9 mouse cellular contexts compared by ENCODE assay signal in the genomic region with DNA sequence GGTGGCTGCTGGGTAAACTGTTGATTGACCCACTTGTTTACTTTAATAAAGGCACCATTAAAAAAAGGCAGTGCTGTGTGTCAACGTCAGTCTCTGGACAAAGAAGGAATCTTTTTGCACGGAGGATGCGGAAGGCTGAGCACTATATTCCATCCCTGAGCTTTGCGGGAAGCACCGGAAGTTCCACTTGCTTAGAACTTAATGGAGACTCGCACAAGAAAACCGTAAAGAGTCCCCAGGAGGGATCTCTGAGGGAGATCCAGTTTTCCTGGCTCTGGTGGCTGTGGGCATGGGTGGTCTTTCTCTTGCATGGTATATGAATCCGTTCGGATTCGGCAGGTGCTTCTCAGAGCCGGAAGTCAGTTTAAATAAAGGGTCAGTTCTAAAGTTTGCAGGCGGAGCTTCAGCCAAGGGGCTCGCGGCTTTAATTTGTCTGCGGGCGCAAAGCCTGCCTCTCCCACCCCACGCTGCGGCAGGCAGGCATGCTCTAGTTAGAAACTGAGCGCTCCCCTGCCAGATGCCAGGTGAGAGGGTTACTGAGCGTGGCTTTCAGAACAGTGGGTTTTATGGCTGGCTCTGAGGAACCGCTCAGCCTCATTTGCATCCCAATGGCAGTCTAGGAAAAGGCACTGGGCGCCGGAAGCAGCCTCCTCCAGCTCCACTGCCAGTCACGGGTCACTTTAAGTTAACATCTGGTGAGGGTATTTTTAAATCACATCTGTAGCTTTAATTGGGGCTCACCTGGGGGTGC.
DNase-seq lines count a peak whose midpoint lies in the region; ATAC-seq and TF ChIP-seq lines count a peak whose summit lies in the region.
"Had no signal": no experiment of that assay in that cellular context is flagged by ENCODE, and none has a peak within 500 bp of the region (broad histone marks: within the 10 kb centered on the region; RNA-seq: fewer than 3 reads in every experiment).

No protein-coding gene starts in this region.

- H3K4me1 ChIP-seq in liver, adult 2 months (ENCODE audit: control insufficient read depth, insufficient read depth, low read length) = no peaks in the 10 kb centered on the region
- peaks cover 43% of the 10 kb centered on the region for H3K4me1 ChIP-seq in forebrain, embryonic 12.5 days
- H3K4me1 ChIP-seq in neural tube, embryonic 11.5 days (ENCODE audit: control insufficient read depth, insufficient read depth, low read length) = peaks cover 17% of the 10 kb centered on the region; the same call in 1 of the 2 replicates

- no peaks in the 10 kb centered on the region for H3K9me3 ChIP-seq in forebrain, embryonic 12.5 days
- H3K9me3 ChIP-seq in neural tube, embryonic 11.5 days (ENCODE audit: control insufficient read depth, low read length) = no peaks in the 10 kb centered on the region

- peak; percentile 48; the same call in 1 of the 2 replicates for ATAC-seq in forebrain, embryonic 12.5 days (ENCODE audit: low FRiP score)
- ATAC-seq in neural tube, embryonic 11.5 days (ENCODE audit: insufficient read depth, low FRiP score, low TSS enrichment) = peak; percentile 56; the same call in 1 of the 2 replicates

- DNase-seq in liver, adult 2 months (ENCODE audit: extremely low read depth, low read depth, low spot score) = no peak
- DNase-seq in liver = no peak
- DNase-seq in kidney, postnatal 10 days = peak; percentile 51
- peak; percentile 61 for DNase-seq in neural tube, embryonic 11.5 days (ENCODE audit: low spot score)
- no peak for DNase-seq in layer of hippocampus, adult 8-10 months (ENCODE audit: low spot score in 2 of 2)
- DNase-seq in frontal cortex, postnatal 14 days (ENCODE audit: low spot score in 2 of 2) = no peak
- no peak for DNase-seq in cerebellum, adult 11-12 months

- TF ChIP-seq POLR2A in liver, adult 2 months (IDR thresholded peaks at IDR 0.05; ENCODE audit: extremely low read depth, insufficient read depth, low read length) = no peak

- H3K27ac ChIP-seq in liver, adult 2 months (replicated peaks; ENCODE audit: insufficient read depth, low read depth, low read length) = no peak overlapping the region
- peak overlapping the region; percentile 69 for H3K27ac ChIP-seq in forebrain, embryonic 12.5 days
- H3K27ac ChIP-seq in neural tube, embryonic 11.5 days (ENCODE audit: low read depth, low read length) = no peak overlapping the region
- H3K27ac ChIP-seq: macrophage had no signal

- 3% methylated on average over 24 of the region's 24 CpGs for WGBS in liver, adult 2 months
- WGBS in forebrain, embryonic 12.5 days = under 1% methylated on average over 24 of the region's 24 CpGs
- under 1% methylated on average over 24 of the region's 24 CpGs for WGBS in neural tube, embryonic 11.5 days

- no peaks in the 10 kb centered on the region for H3K27me3 ChIP-seq in liver, adult 2 months (ENCODE audit: control insufficient read depth, insufficient read depth, low read length)
- peaks cover 24% of the 10 kb centered on the region for H3K27me3 ChIP-seq in forebrain, embryonic 12.5 days
- H3K27me3 ChIP-seq in neural tube, embryonic 11.5 days (ENCODE audit: control insufficient read depth, insufficient read depth, low read length) = no peaks in the 10 kb centered on the region

- peak overlapping the region; percentile 77 for H3K4me2 ChIP-seq in forebrain, embryonic 12.5 days
- peak overlapping the region; percentile 77 for H3K4me2 ChIP-seq in neural tube, embryonic 11.5 days (ENCODE audit: low read depth)

- no peak for TF ChIP-seq CTCF in liver, adult 2 months (IDR thresholded peaks at IDR 0.05; ENCODE audit: low read depth, low read length)

- H3K36me3 ChIP-seq in liver, adult 2 months (ENCODE audit: control insufficient read depth, insufficient read depth, low read length) = no peaks in the 10 kb centered on the region
- no peaks in the 10 kb centered on the region for H3K36me3 ChIP-seq in forebrain, embryonic 12.5 days (replicated peaks)
- H3K36me3 ChIP-seq in neural tube, embryonic 11.5 days (ENCODE audit: control insufficient read depth, insufficient read depth, low read length) = no peaks in the 10 kb centered on the region

- no peaks in the 10 kb centered on the region for H3K79me2 ChIP-seq in liver, adult 2 months (ENCODE audit: control insufficient read depth, insufficient read depth, low read length)

- peak overlapping the region; percentile 29; the same call in 1 of the 2 replicates for H3K4me3 ChIP-seq in liver, adult 2 months (ENCODE audit: insufficient read depth, low read depth, low read length)
- H3K4me3 ChIP-seq in forebrain, embryonic 12.5 days (replicated peaks) = peak overlapping the region; percentile 45
- peak overlapping the region; percentile 34 for H3K4me3 ChIP-seq in neural tube, embryonic 11.5 days (ENCODE audit: low read depth, low read length)

- no peak overlapping the region for H3K9ac ChIP-seq in liver, adult 2 months (ENCODE audit: low read depth, low read length)
- peak overlapping the region; percentile 48 for H3K9ac ChIP-seq in forebrain, embryonic 12.5 days
- H3K9ac ChIP-seq in neural tube, embryonic 11.5 days (ENCODE audit: low read length) = peak overlapping the region; percentile 51

Comparison
In these comparisons a context has a peak if more than half of its experiments do, and no peak if none do; other contexts are left out.
1. DNase-seq: peak in kidney, postnatal 10 days (single experiment) and neural tube, embryonic 11.5 days (single experiment); none in liver, adult 2 months (single experiment), liver (single experiment), layer of hippocampus, adult 8-10 months (0 of 2), frontal cortex, postnatal 14 days (0 of 2) and cerebellum, adult 11-12 months (single experiment).
2. Peak in every context shown above with its lines, with median percentiles within 50 percentile points of each other: H3K4me3 ChIP-seq.